Mouse (Mus musculus) brain, embryonic 14.5 days (tissue): ENCODE measurements around the gene Tacr2.

Experiments
- CTCF ChIP-seq: fragments of 200-500 bp; IDR thresholded peaks from 2 replicates; pipeline ENCODE4 v1.5.1; 2012; ENCODE audit warnings: inconsistent platforms, mild to moderate bottlenecking, moderate library complexity, borderline replicate concordance; ENCODE audit not compliant: insufficient read depth, insufficient read length; ENCODE audit errors: extremely low read depth
- POLR2A ChIP-seq: fragments of 200-500 bp; IDR thresholded peaks from 2 replicates; pipeline ENCODE4 v1.6.1; 2012; ENCODE audit warnings: mild to moderate bottlenecking, inconsistent platforms, borderline replicate concordance; ENCODE audit not compliant: poor library complexity, insufficient read depth, insufficient read length, severe bottlenecking; ENCODE audit errors: extremely low read depth

- TF ChIP-seq POLR2A (no peak), CTCF (no peak)
These were observed 15.0 kb upstream of the Tacr2 start for GRCm38 (mm10) chr10:62237205-62237604.
